Mouse (Mus musculus): ENCODE data around the gene Srpk2.

- TF ChIP-seq CTCF (IDR thresholded peaks at IDR 0.05; ENCODE audit: borderline replicate concordance, insufficient read depth, low read length) (no peak), POLR2A (IDR thresholded peaks at IDR 0.05; ENCODE audit: low read depth, low read length) (no peak)
These were observed 160.5 kb downstream of the Srpk2 start for GRCm38 (mm10) chr5:23523936-23524335.

Measured in embryonic fibroblast, embryonic 13.5 days (primary cell).